Mouse (Mus musculus): ENCODE measurements around the gene Ttll9.

DNA sequence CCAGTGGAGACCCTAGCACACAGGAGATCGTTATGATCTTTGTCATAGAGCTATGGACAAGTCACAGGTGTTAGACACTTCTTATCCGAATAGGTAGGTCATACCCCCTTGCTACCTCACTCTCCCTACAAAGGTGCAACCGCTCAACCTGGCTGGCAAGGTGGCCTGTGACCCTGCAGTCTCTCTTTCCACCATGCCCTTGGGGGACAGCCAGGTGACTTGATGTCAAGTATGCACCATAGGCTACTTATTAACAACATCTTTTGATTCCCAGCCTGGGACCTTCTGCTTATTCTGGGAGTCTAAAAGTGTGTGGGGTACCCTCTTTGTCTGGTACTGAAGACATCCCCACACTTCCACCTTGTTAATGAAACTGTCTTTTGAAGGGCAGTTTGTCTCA, 4.2 kb upstream of the Ttll9 start:
- TF ChIP-seq CTCF (conservative IDR thresholded peaks at IDR 0.05; ENCODE audit: low read length) (no peak), NANOG (IDR thresholded peaks at IDR 0.05; ENCODE audit: borderline replicate concordance, low read length) (no peak), POU5F1 (IDR thresholded peaks at IDR 0.05; ENCODE audit: borderline replicate concordance, low read length) (no peak)

Data from E14TG2a.4 (cell line).